In the genomic region with DNA sequence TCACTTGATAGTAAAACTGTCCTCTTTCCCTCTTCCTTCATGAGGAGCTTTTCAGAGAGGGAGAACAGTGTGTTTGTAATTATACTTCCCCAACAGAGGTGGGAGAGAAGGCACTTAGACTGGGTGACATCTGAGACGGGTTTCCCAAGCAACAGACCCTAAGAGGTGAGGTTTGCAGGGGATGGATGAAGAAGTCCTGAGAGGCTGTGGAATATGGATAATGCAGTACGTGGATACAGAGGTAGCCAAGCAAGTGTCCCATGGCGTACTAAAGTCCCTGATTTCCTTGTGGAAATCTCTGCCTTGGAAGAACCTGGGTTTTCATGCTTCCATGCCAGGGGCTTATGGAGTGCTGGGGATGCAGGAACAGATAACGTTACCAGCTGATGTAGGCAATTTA, we compare ENCODE assay signal across 15 mouse cellular contexts.
DNase-seq lines count a peak whose midpoint lies in the region; ATAC-seq and TF ChIP-seq lines count a peak whose summit lies in the region.
"Had no signal": no experiment of that assay in that cellular context is flagged by ENCODE, and none has a peak within 500 bp of the region (broad histone marks: within the 10 kb centered on the region; RNA-seq: fewer than 3 reads in every experiment).

No protein-coding gene starts in this region.

- H3K27ac ChIP-seq in heart, embryonic 11.5 days (ENCODE audit: low read depth, low read length) = peak overlapping the region; percentile 91
- H3K27ac ChIP-seq in heart, embryonic 15.5 days = peak overlapping the region; percentile 88
- peak overlapping the region; percentile 89 for H3K27ac ChIP-seq in heart, embryonic 16.5 days (ENCODE audit: low read length)
- peak overlapping the region; percentile 86 for H3K27ac ChIP-seq in heart, postnatal 0 days (ENCODE audit: low read depth)
- H3K27ac ChIP-seq: embryonic facial prominence, embryonic 10.5 days; forebrain, embryonic 13.5 days; hindbrain, embryonic 15.5 days; kidney, embryonic 15.5 days had no signal

- 0 out of 2 replicates have a peak overlapping the region, but pooled peaks have one; percentile 6 for H3K9ac ChIP-seq in heart, embryonic 11.5 days (ENCODE audit: low read depth, low read length)
- H3K9ac ChIP-seq in heart, embryonic 15.5 days = peak overlapping the region; percentile 7; the same call in 1 of the 2 replicates
- H3K9ac ChIP-seq in heart, embryonic 16.5 days (ENCODE audit: low read length) = peak overlapping the region; percentile 42; the same call in 1 of the 2 replicates
- H3K9ac ChIP-seq in heart, postnatal 0 days (replicated peaks; ENCODE audit: low read depth, low read length) = 0 out of 2 replicates have a peak overlapping the region, but pooled peaks have one; percentile 6
- H3K9ac ChIP-seq: forebrain, embryonic 13.5 days; forebrain, postnatal 0 days; hindbrain, embryonic 15.5 days; kidney, embryonic 15.5 days had no signal

- H3K4me2 ChIP-seq in heart, embryonic 11.5 days = peak overlapping the region; percentile 49
- peak overlapping the region; percentile 14 for H3K4me2 ChIP-seq in heart, embryonic 15.5 days
- H3K4me2 ChIP-seq in heart, embryonic 16.5 days (ENCODE audit: low read depth, low read length) = peak overlapping the region; percentile 20
- peak overlapping the region; percentile 45 for H3K4me2 ChIP-seq in heart, postnatal 0 days (ENCODE audit: low read depth, low read length)
- H3K4me2 ChIP-seq: forebrain, embryonic 13.5 days; hindbrain, embryonic 15.5 days; kidney, embryonic 15.5 days had no signal

- no peak for DNase-seq in heart, postnatal 25 days (ENCODE audit: low spot score)
- DNase-seq in heart, postnatal 4 days = no peak
- DNase-seq in heart, postnatal 0 days (ENCODE audit: low spot score) = no peak
- DNase-seq: cerebellum, adult 2 months; cerebellum, postnatal 10 days; forebrain, postnatal 0 days; gastrocnemius, postnatal 14 days; kidney, adult 2 months had no signal

- no peak; the same call in 1 of the 2 replicates for TF ChIP-seq EP300 in heart, postnatal 0 days (IDR thresholded peaks at IDR 0.05; ENCODE audit: low read depth)

- H3K9me3 ChIP-seq in heart, embryonic 11.5 days (replicated peaks; ENCODE audit: control insufficient read depth, low read length) = no peaks in the 10 kb centered on the region
- H3K9me3 ChIP-seq in heart, embryonic 15.5 days (replicated peaks) = no peaks in the 10 kb centered on the region
- no peaks in the 10 kb centered on the region for H3K9me3 ChIP-seq in heart, embryonic 16.5 days (replicated peaks; ENCODE audit: control insufficient read depth, low read length)
- H3K9me3 ChIP-seq in heart, postnatal 0 days (replicated peaks; ENCODE audit: control insufficient read depth, low read length) = no peaks in the 10 kb centered on the region
- H3K9me3 ChIP-seq: embryonic facial prominence, embryonic 10.5 days; forebrain, embryonic 13.5 days; hindbrain, embryonic 15.5 days; kidney, embryonic 15.5 days had no signal

- WGBS in heart, embryonic 11.5 days (ENCODE audit: insufficient replicate concordance) = 39% methylated on average over 4 of the region's 4 CpGs
- 44% methylated on average over 4 of the region's 4 CpGs for WGBS in heart, embryonic 15.5 days
- WGBS in heart, embryonic 16.5 days = 48% methylated on average over 4 of the region's 4 CpGs
- 34% methylated on average over 4 of the region's 4 CpGs for WGBS in heart, postnatal 0 days

- H3K36me3 ChIP-seq in heart, embryonic 11.5 days (ENCODE audit: control insufficient read depth, insufficient read depth, low read length) = no peaks in the 10 kb centered on the region
- no peaks in the 10 kb centered on the region for H3K36me3 ChIP-seq in heart, embryonic 15.5 days
- H3K36me3 ChIP-seq in heart, embryonic 16.5 days (ENCODE audit: control insufficient read depth, insufficient read depth) = no peaks in the 10 kb centered on the region
- H3K36me3 ChIP-seq in heart, postnatal 0 days (replicated peaks; ENCODE audit: control insufficient read depth, insufficient read depth, low read length) = no peaks in the 10 kb centered on the region
- H3K36me3 ChIP-seq: embryonic facial prominence, embryonic 10.5 days; hindbrain, embryonic 15.5 days; kidney, embryonic 15.5 days had no signal

- no peaks in the 10 kb centered on the region for H3K27me3 ChIP-seq in heart, embryonic 11.5 days (ENCODE audit: control insufficient read depth, insufficient read depth, low read length)
- no peaks in the 10 kb centered on the region for H3K27me3 ChIP-seq in heart, embryonic 15.5 days
- no peaks in the 10 kb centered on the region for H3K27me3 ChIP-seq in heart, embryonic 16.5 days (ENCODE audit: control insufficient read depth, insufficient read depth, low read length)
- no peaks in the 10 kb centered on the region for H3K27me3 ChIP-seq in heart, postnatal 0 days (ENCODE audit: control insufficient read depth, insufficient read depth, low read length)
- H3K27me3 ChIP-seq: forebrain, embryonic 13.5 days; hindbrain, embryonic 15.5 days; kidney, embryonic 15.5 days had no signal

- H3K4me1 ChIP-seq in heart, embryonic 11.5 days (ENCODE audit: control insufficient read depth, insufficient read depth, low read length) = peaks cover 57% of the 10 kb centered on the region
- H3K4me1 ChIP-seq in heart, embryonic 15.5 days (replicated peaks) = peaks cover 66% of the 10 kb centered on the region
- H3K4me1 ChIP-seq in heart, embryonic 16.5 days (ENCODE audit: control insufficient read depth, insufficient read depth, low read length) = peaks cover 60% of the 10 kb centered on the region
- H3K4me1 ChIP-seq in heart, postnatal 0 days (ENCODE audit: control insufficient read depth, insufficient read depth) = peaks cover 75% of the 10 kb centered on the region
- H3K4me1 ChIP-seq: embryonic facial prominence, embryonic 10.5 days; forebrain, embryonic 13.5 days; hindbrain, embryonic 15.5 days; kidney, embryonic 15.5 days had no signal

- no peak overlapping the region for H3K4me3 ChIP-seq in heart, embryonic 11.5 days (ENCODE audit: low read depth, low read length)
- no peak overlapping the region for H3K4me3 ChIP-seq in heart, embryonic 15.5 days
- no peak overlapping the region for H3K4me3 ChIP-seq in heart, embryonic 16.5 days (ENCODE audit: low read length)
- H3K4me3 ChIP-seq in heart, postnatal 0 days (ENCODE audit: low read depth, low read length) = no peak overlapping the region; the same call in 1 of the 2 replicates
- H3K4me3 ChIP-seq: embryonic facial prominence, embryonic 10.5 days; forebrain, embryonic 13.5 days; hindbrain, embryonic 15.5 days; kidney, embryonic 15.5 days had no signal

- TF ChIP-seq CTCF in heart, postnatal 0 days (IDR thresholded peaks at IDR 0.05; ENCODE audit: low read depth) = no peak

- no peak for ATAC-seq in heart, embryonic 11.5 days (replicated peaks; ENCODE audit: insufficient number of reproducible peaks, low FRiP score, low TSS enrichment)
- ATAC-seq in heart, embryonic 15.5 days (replicated peaks; ENCODE audit: insufficient number of reproducible peaks, insufficient read depth, low FRiP score, low read depth) = no peak
- no peak for ATAC-seq in heart, embryonic 16.5 days (replicated peaks; ENCODE audit: extremely low read depth, insufficient read depth, low FRiP score)
- no peak for ATAC-seq in heart, postnatal 0 days (ENCODE audit: insufficient read depth, low read depth)
- ATAC-seq: forebrain, embryonic 13.5 days; forebrain, postnatal 0 days had no signal

- intact Hi-C loops in heart, postnatal 25 days (cut with DNase I) = no loop called here
